Mouse (Mus musculus): ENCODE measurements around the gene Zbtb16. TPM values are rescaled to one million over a fixed set of nuclear protein-coding genes. Genes with fewer than 3 reads are reported as not detected.

Zbtb16 gene
- total RNA-seq, 1 experiment: 0.36 TPM

DNA sequence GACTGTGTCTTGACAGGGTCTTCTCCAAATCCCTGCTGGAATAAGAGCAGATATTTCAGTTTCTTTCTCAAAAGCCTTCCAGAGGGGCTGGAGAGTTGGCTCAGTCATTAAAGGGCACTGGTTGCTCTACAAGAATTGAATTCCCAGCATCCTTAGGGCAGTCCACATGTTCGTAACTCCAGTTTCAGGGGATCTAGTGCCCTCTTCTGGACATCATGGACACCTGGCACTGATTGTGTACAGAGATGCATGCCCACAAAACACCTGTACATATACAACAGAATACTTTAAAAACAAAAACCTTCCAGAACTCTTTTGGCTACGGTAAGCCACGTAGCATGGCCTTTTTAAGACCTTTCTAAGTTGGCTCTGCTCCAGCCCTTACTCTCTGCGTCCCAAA is 20.2 kb upstream of the Zbtb16 start:
- Histone ChIP-seq H3K9ac (ENCODE audit: insufficient read depth, low read depth, low read length, poor library complexity, severe bottlenecking) (no peak overlapping the region), H3K4me3 (ENCODE audit: insufficient read depth in 1 of 2, low read depth in 1 of 2, low read length in 2 of 2, poor library complexity in 1 of 2, severe bottlenecking in 1 of 2) (no peak overlapping the region), H3K4me1 (ENCODE audit: control insufficient read depth in 2 of 2, insufficient read depth in 2 of 2, low read length in 2 of 2, poor library complexity in 1 of 2) (peaks cover 0 to under 1% of the 10 kb centered on the region in 2 experiments; a peak in 1 of 4 replicates), H3K9me3 (ENCODE audit: control insufficient read depth, insufficient read depth, low read depth, low read length) (no peaks in the 10 kb centered on the region), H3K36me3 (ENCODE audit: control insufficient read depth, insufficient read depth, low read length, poor library complexity, severe bottlenecking) (no peaks in the 10 kb centered on the region), H3K27ac (ENCODE audit: insufficient read depth, low read depth, low read length, poor library complexity, severe bottlenecking) (no peak overlapping the region)
- in situ Hi-C loops (cut with MboI; ENCODE audit: low sequenced_read_pairs in 2 of 2, unreplicated experiment in 2 of 2): loop anchor here (10.0 kb wide), 1 partner anchor 211 kb away; no protein-coding TSS in a partner anchor
- DNase-seq (ENCODE audit: low read depth, low spot score): peak; percentile 12
- TF ChIP-seq MAFK (IDR thresholded peaks at IDR 0.05; ENCODE audit: insufficient read depth, low read depth, low read length) (no peak), ZNF384 (IDR thresholded peaks at IDR 0.05; ENCODE audit: low read depth, low read length) (no peak), CHD2 (IDR thresholded peaks at IDR 0.05; ENCODE audit: low read depth, low read length) (no peak), ZC3H11A (IDR thresholded peaks at IDR 0.05; ENCODE audit: borderline replicate concordance, low read depth, low read length) (no peak), HCFC1 (IDR thresholded peaks at IDR 0.05; ENCODE audit: borderline replicate concordance, insufficient read depth, low read length) (no peak)

GRCm38 (mm10) chr9:48849531-48849930 is 13.5 kb upstream of the Zbtb16 start:
- DNase-seq (ENCODE audit: low read depth, low spot score): no peak
- no peaks in the 10 kb centered on the region for H3K9me3 ChIP-seq (ENCODE audit: control insufficient read depth, insufficient read depth, low read depth, low read length)
- in situ Hi-C loops (cut with MboI; ENCODE audit: low sequenced_read_pairs in 2 of 2, unreplicated experiment in 2 of 2): no loop called here
- H3K36me3 ChIP-seq (ENCODE audit: control insufficient read depth, insufficient read depth, low read length, poor library complexity, severe bottlenecking): no peaks in the 10 kb centered on the region
- no peaks in the 10 kb centered on the region; a peak in 1 of 4 replicates for H3K4me1 ChIP-seq (ENCODE audit: control insufficient read depth in 2 of 2, insufficient read depth in 2 of 2, low read length in 2 of 2, poor library complexity in 1 of 2)
- TF ChIP-seq HCFC1 (IDR thresholded peaks at IDR 0.05; ENCODE audit: borderline replicate concordance, insufficient read depth, low read length) (no peak), MAFK (IDR thresholded peaks at IDR 0.05; ENCODE audit: insufficient read depth, low read depth, low read length) (no peak), ZNF384 (IDR thresholded peaks at IDR 0.05; ENCODE audit: low read depth, low read length) (no peak), CHD2 (IDR thresholded peaks at IDR 0.05; ENCODE audit: low read depth, low read length) (no peak), ZC3H11A (IDR thresholded peaks at IDR 0.05; ENCODE audit: borderline replicate concordance, low read depth, low read length) (no peak)
- H3K27ac ChIP-seq (ENCODE audit: insufficient read depth, low read depth, low read length, poor library complexity, severe bottlenecking): no peak overlapping the region
- no peak overlapping the region for H3K9ac ChIP-seq (ENCODE audit: insufficient read depth, low read depth, low read length, poor library complexity, severe bottlenecking)
- no peak overlapping the region for H3K4me3 ChIP-seq (ENCODE audit: insufficient read depth in 1 of 2, low read depth in 1 of 2, low read length in 2 of 2, poor library complexity in 1 of 2, severe bottlenecking in 1 of 2)

DNA sequence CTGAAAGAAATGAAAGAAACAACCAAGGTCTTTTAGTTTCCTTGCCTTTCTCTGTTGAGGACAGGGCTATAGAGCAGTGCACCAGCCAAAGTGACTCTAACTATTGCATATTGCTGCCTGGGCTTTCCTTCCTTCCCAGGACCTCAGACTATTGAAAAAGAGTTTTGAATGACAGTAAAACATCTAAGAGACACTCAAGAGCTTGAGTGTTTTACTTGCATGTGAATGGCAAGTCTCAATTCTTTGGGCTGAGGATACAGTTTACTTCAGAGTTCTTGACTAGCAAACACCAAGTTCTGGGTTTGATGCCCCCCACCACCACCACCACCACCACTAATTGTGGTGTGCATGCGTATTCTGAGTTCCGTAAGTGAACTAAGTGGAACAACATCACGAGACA is 3.5 kb upstream of the Zbtb16 start:
- no peak overlapping the region for H3K27ac ChIP-seq (ENCODE audit: insufficient read depth, low read depth, low read length, poor library complexity, severe bottlenecking)
- H3K36me3 ChIP-seq (ENCODE audit: control insufficient read depth, insufficient read depth, low read length, poor library complexity, severe bottlenecking): no peaks in the 10 kb centered on the region
- H3K9me3 ChIP-seq (ENCODE audit: control insufficient read depth, insufficient read depth, low read depth, low read length): no peaks in the 10 kb centered on the region
- TF ChIP-seq CHD2 (IDR thresholded peaks at IDR 0.05; ENCODE audit: low read depth, low read length) (no peak), ZC3H11A (IDR thresholded peaks at IDR 0.05; ENCODE audit: borderline replicate concordance, low read depth, low read length) (no peak), ZNF384 (IDR thresholded peaks at IDR 0.05; ENCODE audit: low read depth, low read length) (no peak), MAFK (IDR thresholded peaks at IDR 0.05; ENCODE audit: insufficient read depth, low read depth, low read length) (no peak), HCFC1 (IDR thresholded peaks at IDR 0.05; ENCODE audit: borderline replicate concordance, insufficient read depth, low read length) (no peak)
- no peak overlapping the region for H3K9ac ChIP-seq (ENCODE audit: insufficient read depth, low read depth, low read length, poor library complexity, severe bottlenecking)
- no peak overlapping the region for H3K4me3 ChIP-seq (ENCODE audit: insufficient read depth in 1 of 2, low read depth in 1 of 2, low read length in 2 of 2, poor library complexity in 1 of 2, severe bottlenecking in 1 of 2)
- no peaks in the 10 kb centered on the region; a peak in 1 of 4 replicates for H3K4me1 ChIP-seq (ENCODE audit: control insufficient read depth in 2 of 2, insufficient read depth in 2 of 2, low read length in 2 of 2, poor library complexity in 1 of 2)
- in situ Hi-C loops (cut with MboI; ENCODE audit: low sequenced_read_pairs in 2 of 2, unreplicated experiment in 2 of 2): no loop called here
- no peak for DNase-seq (ENCODE audit: low read depth, low spot score)

DNA sequence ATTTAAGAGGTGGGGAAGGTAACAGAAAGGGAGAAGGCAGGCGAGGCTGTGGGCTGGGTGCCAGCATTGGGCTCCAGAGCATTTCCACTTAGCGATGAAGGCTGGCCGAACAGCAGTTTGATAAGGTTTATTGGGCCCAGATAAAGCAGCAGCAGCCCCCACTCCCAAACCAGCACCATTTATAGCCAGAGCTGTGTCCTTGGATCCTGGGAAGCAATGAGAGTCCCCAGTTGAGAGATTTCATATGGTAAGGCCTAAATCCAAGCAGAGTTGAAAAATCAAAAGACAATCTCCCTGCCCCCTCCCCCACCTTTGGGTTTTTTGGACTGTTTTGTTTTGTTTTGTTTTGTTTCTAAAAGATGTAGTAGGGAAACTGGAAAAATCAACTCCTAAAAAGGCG is 2.3 kb upstream of the Zbtb16 start:
- no peaks in the 10 kb centered on the region for H3K9me3 ChIP-seq (ENCODE audit: control insufficient read depth, insufficient read depth, low read depth, low read length)
- no peak overlapping the region for H3K9ac ChIP-seq (ENCODE audit: insufficient read depth, low read depth, low read length, poor library complexity, severe bottlenecking)
- H3K4me3 ChIP-seq (ENCODE audit: insufficient read depth in 1 of 2, low read depth in 1 of 2, low read length in 2 of 2, poor library complexity in 1 of 2, severe bottlenecking in 1 of 2): no peak overlapping the region
- no peak overlapping the region for H3K27ac ChIP-seq (ENCODE audit: insufficient read depth, low read depth, low read length, poor library complexity, severe bottlenecking)
- no peak for DNase-seq (ENCODE audit: low read depth, low spot score)
- H3K36me3 ChIP-seq (ENCODE audit: control insufficient read depth, insufficient read depth, low read length, poor library complexity, severe bottlenecking): no peaks in the 10 kb centered on the region
- H3K4me1 ChIP-seq (ENCODE audit: control insufficient read depth in 2 of 2, insufficient read depth in 2 of 2, low read length in 2 of 2, poor library complexity in 1 of 2): no peaks in the 10 kb centered on the region; a peak in 1 of 4 replicates
- in situ Hi-C loops (cut with MboI; ENCODE audit: low sequenced_read_pairs in 2 of 2, unreplicated experiment in 2 of 2): no loop called here
- TF ChIP-seq CHD2 (IDR thresholded peaks at IDR 0.05; ENCODE audit: low read depth, low read length) (no peak), ZC3H11A (IDR thresholded peaks at IDR 0.05; ENCODE audit: borderline replicate concordance, low read depth, low read length) (no peak), MAFK (IDR thresholded peaks at IDR 0.05; ENCODE audit: insufficient read depth, low read depth, low read length) (no peak), HCFC1 (IDR thresholded peaks at IDR 0.05; ENCODE audit: borderline replicate concordance, insufficient read depth, low read length) (no peak), ZNF384 (IDR thresholded peaks at IDR 0.05; ENCODE audit: low read depth, low read length) (no peak)

DNA sequence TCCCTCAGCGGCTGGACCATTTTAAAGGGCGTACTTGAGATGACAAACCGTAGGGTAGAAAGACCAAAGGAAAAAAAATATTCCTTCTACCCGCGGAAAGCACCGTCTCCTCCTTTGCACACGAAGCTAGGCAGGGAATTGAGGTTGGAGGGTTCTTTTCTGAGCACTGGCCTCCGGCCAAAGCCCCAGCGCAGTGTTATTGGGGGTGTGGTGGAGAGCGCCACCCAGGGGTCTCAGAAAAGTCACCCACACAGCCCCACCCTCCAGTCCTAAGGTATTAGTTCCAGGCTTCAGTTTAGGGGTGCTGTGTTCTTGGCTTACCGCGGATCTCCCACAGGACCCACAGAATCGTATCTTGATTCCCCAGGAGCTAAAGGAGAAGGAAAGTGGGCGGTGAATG is 1.2 kb upstream of the Zbtb16 start:
- no peaks in the 10 kb centered on the region; a peak in 1 of 4 replicates for H3K4me1 ChIP-seq (ENCODE audit: control insufficient read depth in 2 of 2, insufficient read depth in 2 of 2, low read length in 2 of 2, poor library complexity in 1 of 2)
- no peaks in the 10 kb centered on the region for H3K36me3 ChIP-seq (ENCODE audit: control insufficient read depth, insufficient read depth, low read length, poor library complexity, severe bottlenecking)
- in situ Hi-C loops (cut with MboI; ENCODE audit: low sequenced_read_pairs in 2 of 2, unreplicated experiment in 2 of 2): no loop called here
- no peak for DNase-seq (ENCODE audit: low read depth, low spot score)
- H3K27ac ChIP-seq (ENCODE audit: insufficient read depth, low read depth, low read length, poor library complexity, severe bottlenecking): no peak overlapping the region
- no peak for TF ChIP-seq ZNF384 (IDR thresholded peaks at IDR 0.05; ENCODE audit: low read depth, low read length)
- no peak for TF ChIP-seq MAFK (IDR thresholded peaks at IDR 0.05; ENCODE audit: insufficient read depth, low read depth, low read length)
- no peak for TF ChIP-seq CHD2 (IDR thresholded peaks at IDR 0.05; ENCODE audit: low read depth, low read length)
- no peak for TF ChIP-seq ZC3H11A (IDR thresholded peaks at IDR 0.05; ENCODE audit: borderline replicate concordance, low read depth, low read length)
- TF ChIP-seq HCFC1 (IDR thresholded peaks at IDR 0.05; ENCODE audit: borderline replicate concordance, insufficient read depth, low read length): no peak
- peak overlapping the region in 1 of 2 experiments; percentile 23; a peak in 1 of 4 replicates for H3K4me3 ChIP-seq (ENCODE audit: insufficient read depth in 1 of 2, low read depth in 1 of 2, low read length in 2 of 2, poor library complexity in 1 of 2, severe bottlenecking in 1 of 2)
- H3K9ac ChIP-seq (ENCODE audit: insufficient read depth, low read depth, low read length, poor library complexity, severe bottlenecking): no peak overlapping the region
- H3K9me3 ChIP-seq (ENCODE audit: control insufficient read depth, insufficient read depth, low read depth, low read length): no peaks in the 10 kb centered on the region
